Mouse (Mus musculus): ENCODE data around the gene Trpc5.

Trpc5 gene

DNA sequence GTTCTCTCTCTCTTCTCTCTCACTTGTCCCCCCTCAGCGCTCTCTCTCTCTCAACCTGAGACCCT lies at the start of gene Trpc5:
Gene Trpc5 (minus strand): TSS at position 39 of the 65 bp plus-strand sequence.
- CTCF ChIA-PET, result no interaction called here

DNA sequence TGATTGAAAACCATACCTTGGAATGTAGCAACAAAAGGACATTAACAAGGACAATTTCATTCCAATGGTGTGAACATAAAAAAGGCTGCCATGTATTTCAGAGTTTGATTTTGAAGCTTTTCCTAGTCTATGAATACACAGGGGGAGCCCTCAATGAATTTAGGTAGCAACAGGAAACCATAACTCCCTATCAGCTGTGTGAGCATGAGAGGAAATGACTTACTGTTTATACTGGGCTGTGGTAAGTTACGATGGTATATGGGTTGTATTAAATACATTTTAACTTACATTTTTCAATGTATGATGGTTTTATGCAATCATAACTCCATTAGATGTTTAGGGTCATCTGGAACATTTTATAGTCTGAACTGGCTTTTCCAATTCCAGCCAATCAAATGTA lies 28.4 kb upstream of the Trpc5 start:
- CTCF ChIA-PET, result no interaction called here

DNA sequence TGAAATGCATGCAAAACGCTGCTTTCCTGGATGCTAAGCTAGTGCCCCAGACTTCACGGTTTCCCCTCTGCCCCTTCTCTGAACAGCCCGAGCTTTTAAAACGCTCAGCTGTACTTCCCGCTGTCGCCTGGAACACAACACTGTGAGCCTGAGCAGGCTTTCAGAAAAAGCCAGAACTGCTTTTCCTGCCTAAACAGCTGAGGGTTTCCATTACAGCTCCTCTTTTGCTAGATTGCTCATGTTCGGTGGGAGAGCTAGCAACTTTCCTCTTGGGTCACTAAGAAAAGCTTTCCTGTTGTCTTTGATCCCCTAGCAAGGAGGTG lies 1.8 kb upstream of the Trpc5 start:
- CTCF ChIA-PET, result no interaction called here

DNA sequence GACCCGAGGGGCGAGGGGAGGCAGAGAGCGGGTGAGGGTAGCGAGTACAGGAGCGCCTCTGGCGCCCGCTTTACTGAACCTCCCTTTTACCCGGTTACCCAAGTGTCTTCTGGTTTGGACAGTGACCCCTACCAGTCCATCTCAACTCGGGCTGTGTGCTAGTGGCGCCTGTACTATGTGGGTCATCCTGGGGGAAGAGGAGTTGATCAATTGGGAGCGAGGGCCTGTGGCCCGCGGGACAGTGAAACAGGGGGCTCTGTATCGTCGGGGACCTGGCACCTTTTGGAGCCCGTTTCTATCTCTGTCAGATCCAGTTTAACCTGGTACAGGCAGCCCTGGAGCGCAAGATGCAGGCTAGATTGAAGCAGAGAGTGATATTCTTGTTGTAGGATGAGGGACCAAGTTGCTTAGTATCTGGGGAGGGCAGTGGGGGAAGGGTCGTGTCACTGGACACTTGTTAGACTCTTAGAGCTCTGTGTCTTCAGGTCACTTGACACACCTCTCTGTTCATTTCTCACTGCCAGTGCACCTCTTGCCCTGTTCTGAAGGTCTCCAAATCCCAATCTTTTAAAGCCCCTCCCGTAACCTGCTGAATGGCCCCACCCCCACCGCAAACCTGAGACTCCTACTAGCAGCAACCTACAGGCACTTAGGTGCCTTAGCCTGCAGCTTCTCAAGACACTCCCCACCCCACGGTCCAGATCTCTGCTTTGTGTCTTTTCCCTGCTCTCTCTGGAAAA lies 1.3 kb upstream of the Trpc5 start:
- CTCF ChIA-PET, result no interaction called here

DNA sequence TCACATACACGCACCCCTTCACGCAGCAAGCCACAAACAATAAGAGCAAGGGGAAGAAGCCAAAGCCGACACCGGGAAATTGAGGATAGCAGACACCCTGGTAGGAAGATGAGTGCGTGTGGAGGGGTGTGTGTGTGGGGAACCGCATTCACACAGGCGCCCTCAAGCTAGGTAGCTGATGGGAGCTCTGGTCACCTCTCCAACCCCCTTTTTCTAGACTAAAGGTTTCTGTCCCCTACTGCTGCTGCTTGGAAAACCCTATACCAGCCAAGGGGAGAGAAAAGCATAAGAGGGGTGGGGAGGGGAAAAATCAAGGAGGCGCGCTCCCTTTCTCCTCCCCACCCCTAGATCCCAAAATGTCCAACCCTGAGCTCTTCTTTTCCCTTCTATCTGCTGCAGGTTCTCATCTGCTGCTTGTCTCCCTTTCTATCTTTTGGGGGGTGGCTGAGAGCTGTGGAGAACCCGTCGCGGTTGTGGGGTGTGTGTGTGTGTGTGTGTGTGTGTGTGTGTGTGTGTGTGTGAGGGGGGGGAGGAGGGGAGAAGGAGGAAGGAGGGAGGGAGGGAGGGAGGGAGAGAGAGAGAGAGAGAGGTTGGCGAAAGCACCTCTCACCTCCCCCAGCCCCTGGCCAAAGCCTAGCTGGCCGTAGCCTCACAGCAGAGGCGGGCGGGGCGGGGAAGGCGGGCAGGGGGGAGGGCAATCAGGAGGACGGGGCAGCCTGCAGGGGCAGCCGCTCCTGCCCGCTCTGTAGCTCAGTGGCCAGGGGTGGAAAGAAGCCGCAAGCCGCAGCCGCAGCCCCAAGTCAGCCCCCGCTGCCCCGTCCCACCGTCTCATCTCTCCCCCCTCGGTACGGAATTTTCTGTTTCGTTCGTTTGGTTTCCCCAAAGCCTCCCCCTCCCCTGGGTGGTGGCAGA lies 483 bp upstream of the Trpc5 start, which contains the start of gene Rtl4:
Gene Rtl4 (plus strand): TSS at position 701 of the 912 bp plus-strand sequence.
- CTCF ChIA-PET, result no interaction called here

GRCm38 (mm10) chrX:144687742-144688141 lies 238 bp downstream of the Trpc5 start:
- CTCF ChIA-PET, result no interaction called here

- CTCF ChIA-PET, result no interaction called here
Measured at GRCm38 (mm10) chrX:144652196-144652595, 35.8 kb downstream of the Trpc5 start.

DNA sequence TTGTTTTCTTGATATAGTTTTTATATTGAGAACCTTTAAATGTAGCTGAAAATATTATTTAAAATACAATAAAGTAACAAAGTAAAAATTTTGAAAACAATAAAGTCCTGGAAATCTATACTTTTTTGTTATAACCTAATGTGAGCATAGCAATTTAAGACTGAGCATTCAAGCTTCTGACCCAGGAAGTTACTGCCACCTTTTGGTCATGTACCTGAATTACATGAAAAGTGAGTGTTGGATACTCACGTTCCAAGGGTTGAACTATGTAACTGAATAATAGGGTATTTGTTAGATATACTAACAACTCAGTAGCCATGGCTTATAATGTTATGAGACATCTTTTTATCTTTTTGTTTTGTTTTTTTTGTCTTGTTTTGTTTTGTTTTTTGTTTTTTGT lies 42.6 kb downstream of the Trpc5 start:
- CTCF ChIA-PET, result interaction anchor here (0.6 to 0.7 kb wide), 4 partner anchors 102 to 918 kb away, joined by 3 to 4 read pairs (median 3); no protein-coding TSS in a partner anchor

DNA sequence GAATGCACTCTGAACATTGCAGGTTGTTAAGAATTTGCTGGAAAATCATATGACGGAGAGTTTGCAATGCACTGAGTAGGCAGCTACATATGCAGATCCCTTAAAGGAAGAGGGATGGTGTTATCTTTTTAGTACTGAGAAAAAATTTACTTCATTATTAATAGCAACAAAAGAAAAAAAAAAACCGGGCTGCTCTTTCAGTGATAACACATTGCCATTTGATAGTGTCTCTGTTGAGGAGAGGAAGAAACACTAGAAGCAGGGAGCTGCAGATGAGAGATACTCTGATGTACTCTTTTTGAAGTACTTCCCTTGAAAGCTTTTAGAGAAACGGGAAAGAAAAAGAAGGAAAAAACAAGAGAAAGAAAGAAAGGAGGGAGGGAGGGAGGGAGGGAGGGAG lies 43.2 kb downstream of the Trpc5 start:
- CTCF ChIA-PET, result interaction anchor here (0.6 to 0.7 kb wide), 3 partner anchors 164 to 287 kb away, joined by 3 to 7 read pairs (median 4); no protein-coding TSS in a partner anchor

DNA sequence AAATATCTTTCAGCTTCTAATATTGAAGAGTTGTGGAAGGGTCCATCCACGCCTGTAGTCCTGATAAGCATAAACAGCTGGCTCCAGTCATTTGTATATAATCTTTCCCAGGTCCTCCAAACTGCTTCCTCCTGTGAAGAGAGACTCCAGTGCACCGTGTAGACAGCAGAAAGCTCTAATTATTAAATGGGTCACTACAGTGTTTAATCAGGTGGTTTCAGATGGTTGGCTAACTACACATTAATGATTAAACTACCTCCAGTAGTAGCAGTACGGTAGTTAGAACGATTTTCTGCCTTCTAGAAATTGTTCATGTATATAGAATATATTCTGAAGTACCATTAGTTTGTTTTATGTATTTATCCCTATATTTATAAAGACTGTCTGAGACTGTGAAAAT lies 75.2 kb downstream of the Trpc5 start:
- CTCF ChIA-PET, result no interaction called here

DNA sequence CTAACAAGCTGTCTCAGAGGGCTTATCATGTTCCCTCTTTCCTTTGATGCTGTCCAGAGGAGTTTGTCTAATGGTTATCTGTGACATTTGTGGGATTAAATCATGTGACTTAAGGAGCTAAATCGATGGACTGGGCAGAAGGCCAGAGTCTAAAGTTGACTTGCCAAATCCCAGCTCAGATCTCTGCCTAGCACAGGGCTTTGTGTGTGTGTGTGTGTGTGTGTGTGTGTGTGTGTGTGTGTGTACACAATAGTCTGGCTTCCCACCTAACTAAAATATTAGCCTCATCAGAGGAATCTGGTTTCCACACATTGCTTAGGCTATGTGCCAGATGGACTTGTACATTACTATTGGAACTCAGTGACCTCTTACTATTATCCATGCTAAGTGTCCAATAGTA lies 151.5 kb downstream of the Trpc5 start:
- CTCF ChIA-PET, result interaction anchor here (0.7 kb wide), 1 partner anchor 30 kb away, joined by 13 read pairs; no protein-coding TSS in a partner anchor

GRCm38 (mm10) chrX:144526042-144526441 lies 161.9 kb downstream of the Trpc5 start:
- CTCF ChIA-PET, result no interaction called here

DNA sequence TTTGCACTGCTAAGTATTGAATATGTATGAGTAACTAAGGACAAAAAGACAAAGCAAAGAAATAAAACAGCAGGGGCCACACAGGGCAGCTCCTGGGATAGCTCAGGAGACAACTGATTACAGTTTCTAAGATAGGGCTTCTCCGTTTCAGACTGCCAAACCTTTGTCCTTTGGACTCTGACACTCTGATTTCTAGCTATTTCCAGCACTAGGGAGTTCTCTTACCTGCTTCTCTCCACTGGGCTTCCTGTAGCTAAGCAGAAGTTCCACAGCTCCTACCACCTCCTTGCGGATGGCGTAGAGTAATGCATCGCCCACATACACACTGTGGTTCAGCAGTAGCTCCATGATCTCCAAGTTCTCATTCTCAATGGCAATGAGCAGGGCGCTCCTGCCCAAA lies 164.7 kb downstream of the Trpc5 start:
- CTCF ChIA-PET, result no interaction called here

GRCm38 (mm10) chrX:144491394-144491793 lies 196.6 kb downstream of the Trpc5 start:
- CTCF ChIA-PET, result no interaction called here

DNA sequence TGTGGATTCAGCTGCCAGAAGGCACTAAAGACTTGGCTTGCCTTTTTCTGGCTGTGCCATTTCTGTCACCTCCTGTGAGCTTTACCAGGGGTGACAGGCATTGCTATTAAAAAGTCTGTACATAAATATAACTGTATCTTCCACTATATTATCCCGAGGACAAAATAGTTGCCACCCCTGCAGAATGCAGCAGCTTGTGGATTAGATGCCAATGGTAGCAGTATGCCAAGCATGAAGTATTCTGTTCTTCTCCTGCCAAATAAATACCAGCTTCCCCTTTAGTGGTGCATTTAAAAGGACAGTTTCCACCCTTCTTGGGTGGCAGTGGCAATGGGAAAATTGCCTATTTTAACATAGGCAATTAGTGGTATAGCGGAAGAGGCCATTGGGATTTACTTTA lies 223.6 kb downstream of the Trpc5 start:
- CTCF ChIA-PET, result no interaction called here

DNA sequence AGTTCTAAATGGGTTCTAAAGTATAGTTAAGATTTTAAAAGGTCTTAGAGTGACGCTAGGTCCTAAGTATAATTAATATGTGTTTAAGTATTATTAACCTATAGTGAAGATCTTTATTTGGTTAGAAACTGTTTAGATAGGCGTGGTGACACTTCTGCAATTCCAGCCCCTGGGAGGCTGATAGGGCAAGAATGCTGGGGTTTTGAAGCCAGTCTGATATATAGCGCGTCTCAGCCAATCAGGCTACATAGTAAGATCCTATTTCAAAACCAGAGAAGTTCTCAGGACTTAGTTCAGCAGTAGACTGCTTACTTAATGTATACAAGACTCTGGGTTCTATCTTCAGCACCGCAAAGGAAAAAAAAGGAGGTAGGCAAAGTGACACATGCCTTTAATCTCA lies 231.7 kb downstream of the Trpc5 start, which contains the start of gene Trpc5os:
Gene Trpc5os (plus strand): TSS at position 301 of the 400 bp plus-strand sequence.
- CTCF ChIA-PET, result no interaction called here

DNA sequence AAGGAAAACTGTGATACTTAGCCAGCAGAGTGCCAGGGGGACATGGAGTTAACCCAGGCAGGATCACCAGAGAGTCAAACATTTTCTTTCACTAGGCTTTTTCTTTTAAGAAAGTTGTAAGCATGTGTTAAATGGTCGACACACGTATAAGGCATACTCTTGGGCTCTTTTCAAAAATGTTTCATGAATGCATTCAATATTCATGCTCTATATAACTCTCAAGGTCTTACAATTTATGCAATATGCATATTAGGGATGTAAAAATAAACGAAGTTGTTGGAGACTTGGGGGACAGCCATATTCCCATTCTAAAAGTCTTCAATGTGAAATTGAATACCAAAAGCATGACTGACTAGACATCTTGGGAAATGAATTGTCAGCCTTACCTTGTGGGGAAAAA lies 264.1 kb downstream of the Trpc5 start:
- CTCF ChIA-PET, result no interaction called here

DNA sequence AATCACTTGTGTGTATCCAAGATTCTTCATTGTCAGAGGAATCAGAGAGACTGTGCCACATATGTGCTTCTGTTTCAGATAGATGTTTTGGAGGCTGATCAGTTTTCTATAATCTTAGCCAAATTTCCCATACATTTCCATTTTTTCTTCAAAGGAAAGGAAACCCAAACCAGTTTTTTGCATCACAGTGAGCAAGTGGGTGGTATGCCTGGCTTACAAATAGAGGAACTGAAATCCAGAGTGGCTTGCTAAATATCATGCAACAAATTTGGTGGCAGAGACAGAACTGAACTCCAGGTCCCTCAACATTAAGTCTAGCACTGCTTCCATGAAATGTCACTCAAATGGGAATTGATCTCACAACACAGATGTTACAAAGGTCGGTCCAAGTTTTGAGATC lies 266.9 kb downstream of the Trpc5 start:
- CTCF ChIA-PET, result interaction anchor here (0.5 kb wide), 1 partner anchor 18 kb away, joined by 12 read pairs; no protein-coding TSS in a partner anchor

- CTCF ChIA-PET, result no interaction called here
Measured at GRCm38 (mm10) chrX:144420259-144420658, 267.7 kb downstream of the Trpc5 start.

DNA sequence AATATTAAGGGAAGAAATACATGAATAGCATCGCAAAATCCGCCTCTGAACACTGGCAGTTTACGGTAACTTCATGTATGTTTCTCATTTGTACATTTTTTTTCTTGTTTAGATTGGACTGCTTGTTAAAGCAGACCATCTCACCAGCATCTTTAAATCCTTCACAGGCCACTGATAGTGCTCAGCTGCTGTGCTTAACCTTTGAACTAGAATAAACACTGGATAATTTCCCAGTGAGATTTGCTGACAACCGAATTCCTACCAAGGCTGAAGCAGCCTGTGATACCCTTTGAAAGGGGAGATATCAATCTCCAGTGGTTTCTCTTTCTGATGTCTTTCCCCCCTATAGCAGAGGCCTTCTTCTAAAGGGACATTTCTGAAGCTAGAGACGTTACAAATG lies 279.9 kb downstream of the Trpc5 start:
- CTCF ChIA-PET, result no interaction called here

GRCm38 (mm10) chrX:144403526-144403925 lies 284.5 kb downstream of the Trpc5 start:
- CTCF ChIA-PET, result no interaction called here

- CTCF ChIA-PET, result no interaction called here
Measured at GRCm38 (mm10) chrX:144374196-144374595, 313.8 kb downstream of the Trpc5 start.

GRCm38 (mm10) chrX:144338355-144338754 lies 349.6 kb downstream of the Trpc5 start:
- CTCF ChIA-PET, result no interaction called here

GRCm38 (mm10) chrX:144337938-144338337 lies 350.0 kb downstream of the Trpc5 start:
- CTCF ChIA-PET, result no interaction called here

Measured in spleen, embryonic (tissue).